Mouse (Mus musculus) cerebellum, adult (tissue): ENCODE data around the gene Esr2.

ENCODE experiments used
- ATAC-seq: cut with Nextera tagmentation; 2 replicates; pipeline ENCODE4 v1.9.2; 2017; ENCODE audit warnings: mild to moderate bottlenecking, moderate library complexity, mixed read lengths; ENCODE audit not compliant: insufficient number of reproducible peaks, low FRiP score, low TSS enrichment

Esr2 gene

GRCm38 (mm10) chr12:76092789-76093466, 84.1 kb downstream of the Esr2 start:
- ATAC-seq = no peak

- ATAC-seq = no peak
These were observed 90.0 kb downstream of the Esr2 start for GRCm38 (mm10) chr12:76087025-76087424.

- ATAC-seq = no peak
These were observed 90.8 kb downstream of the Esr2 start for GRCm38 (mm10) chr12:76085956-76086905.

- ATAC-seq = no peak
These were observed 92.0 kb downstream of the Esr2 start for GRCm38 (mm10) chr12:76085066-76085465.

- peak; percentile 94 for ATAC-seq
These were observed 95.4 kb downstream of the Esr2 start for GRCm38 (mm10) chr12:76081557-76082211.

GRCm38 (mm10) chr12:76080876-76081556, 96.0 kb downstream of the Esr2 start:
- ATAC-seq = no peak

- no peak for ATAC-seq
These were observed 103.1 kb downstream of the Esr2 start for GRCm38 (mm10) chr12:76073981-76074380.

- ATAC-seq = no peak
These were observed 103.8 kb downstream of the Esr2 start for GRCm38 (mm10) chr12:76073066-76073826.

GRCm38 (mm10) chr12:76071935-76072849, 104.9 kb downstream of the Esr2 start:
- ATAC-seq = no peak
